Mouse (Mus musculus) ES-E14 (cell line): ENCODE data around the gene Fgf3. TPM values are rescaled to one million over a fixed set of nuclear protein-coding genes. Genes with fewer than 3 reads are reported as not detected.

ENCODE experiments used
- DNase-seq: peaks from one replicate; pipeline ENCODE4 v3.0.0-alpha.2; 2013; ENCODE audit warnings: low read depth, low spot score
- H3K27ac ChIP-seq: 2 replicates; pipeline ENCODE4 v1.5.1; 2012; ENCODE audit warnings: low read depth, mild to moderate bottlenecking, low read length, moderate library complexity, mixed read lengths; ENCODE audit not compliant: poor library complexity, insufficient read depth, severe bottlenecking
- H3K36me3 ChIP-seq: 2 replicates; pipeline ENCODE4 v1.6.1; 2012; ENCODE audit warnings: mild to moderate bottlenecking, low read length, moderate library complexity, mixed read lengths; ENCODE audit not compliant: control insufficient read depth, poor library complexity, insufficient read depth, severe bottlenecking
- H3K4me1 ChIP-seq, 2 experiments: fragments of 150-350 bp in 1 of 2; sonication (generic) in 1 of 2; 2 replicates each; pipeline ENCODE4 v1.6.1; 2012; ENCODE audit warnings: low read length in 2 of 2, mild to moderate bottlenecking in 1 of 2, mixed read lengths in 1 of 2; ENCODE audit not compliant: control insufficient read depth in 2 of 2, insufficient read depth in 2 of 2, poor library complexity in 1 of 2
- H3K4me3 ChIP-seq, 2 experiments: fragments of 150-350 bp in 1 of 2; sonication (generic) in 1 of 2; 2 replicates each; pipeline ENCODE4 v1.5.1; 2012; ENCODE audit warnings: low read length in 2 of 2, low read depth in 1 of 2, mild to moderate bottlenecking in 1 of 2, mixed read lengths in 1 of 2; ENCODE audit not compliant: insufficient read depth in 1 of 2, poor library complexity in 1 of 2, severe bottlenecking in 1 of 2
- H3K9ac ChIP-seq: 2 replicates; pipeline ENCODE4 v1.6.1; 2012; ENCODE audit warnings: low read depth, mild to moderate bottlenecking, low read length, mixed read lengths; ENCODE audit not compliant: poor library complexity, insufficient read depth, severe bottlenecking
- H3K9me3 ChIP-seq: fragments of 150-350 bp; sonication (generic); 2 replicates; pipeline ENCODE4 v1.6.1; 2012; ENCODE audit warnings: low read depth, mild to moderate bottlenecking, low read length; ENCODE audit not compliant: control insufficient read depth, insufficient read depth
- CHD2 ChIP-seq: IDR thresholded peaks from 2 replicates; pipeline ENCODE4 v1.6.1; 2014; ENCODE audit warnings: mild to moderate bottlenecking, low read depth, low read length, inconsistent platforms
- HCFC1 ChIP-seq: IDR thresholded peaks from 2 replicates; pipeline ENCODE4 v1.6.1; 2012; ENCODE audit warnings: low read length, inconsistent platforms, borderline replicate concordance; ENCODE audit not compliant: insufficient read depth
- MAFK ChIP-seq: IDR thresholded peaks from 2 replicates; pipeline ENCODE4 v1.6.1; 2014; ENCODE audit warnings: mild to moderate bottlenecking, low read depth, low read length, inconsistent platforms; ENCODE audit not compliant: insufficient read depth
- ZC3H11A ChIP-seq: IDR thresholded peaks from 2 replicates; pipeline ENCODE4 v1.6.1; 2012; ENCODE audit warnings: low read depth, mild to moderate bottlenecking, inconsistent platforms, low read length, borderline replicate concordance
- ZNF384 ChIP-seq: IDR thresholded peaks from 2 replicates; pipeline ENCODE4 v1.6.1; 2012; ENCODE audit warnings: low read depth, low read length, inconsistent platforms
- in situ Hi-C, 2 experiments: fragments of 600-800 bp; cut with MboI; formaldehyde crosslinking; loops; one replicate each; pipeline ENCODE4 v1.15.1; 2025; ENCODE audit warnings: low sequenced_read_pairs in 2 of 2, inconsistent platforms in 1 of 2; ENCODE audit not compliant: unreplicated experiment in 2 of 2
- total RNA-seq: library from RNA; depleted of rRNA; stranded (reverse); fragments of 300-350 nt; gene quantifications from 2 replicates; pipeline ENCODE4 v1.2.3, GENCODE M21; 2012

Fgf3 gene
- total RNA-seq, 1 experiment = 2.4 TPM

GRCm38 (mm10) chr7:144861056-144861768 is 23.3 kb downstream of the Fgf3 start:
- DNase-seq = peak; percentile 88
- in situ Hi-C loops = no loop called here
- Histone ChIP-seq H3K4me1 (peaks cover 12 to 32% of the 10 kb centered on the region in 2 experiments), H3K9ac (peak overlapping the region; percentile 94), H3K9me3 (no peaks in the 10 kb centered on the region), H3K36me3 (peaks cover 30% of the 10 kb centered on the region), H3K27ac (peak overlapping the region; percentile 69), H3K4me3 (peak overlapping the region; percentile 86 to 93)
- TF ChIP-seq ZC3H11A (no peak), CHD2 (no peak), ZNF384 (no peak), MAFK (no peak), HCFC1 (no peak)

DNA sequence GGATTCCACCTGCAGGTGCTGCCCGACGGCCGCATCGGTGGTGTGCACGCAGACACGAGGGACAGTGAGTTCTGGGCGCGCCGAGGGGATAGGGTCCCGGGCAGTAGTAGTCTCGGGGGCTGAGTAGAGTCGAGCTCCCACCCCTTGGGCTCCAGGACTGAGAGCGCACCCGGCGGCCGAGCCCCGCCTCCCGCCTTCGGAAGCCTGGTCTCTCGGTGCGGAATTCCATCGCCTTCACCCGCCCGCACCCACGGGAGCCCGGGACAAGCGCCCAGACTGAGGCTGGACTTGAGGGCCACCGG is 23.8 kb downstream of the Fgf3 start:
- Histone ChIP-seq H3K9me3 (no peaks in the 10 kb centered on the region), H3K4me3 (peak overlapping the region; percentile 86 to 93), H3K4me1 (peaks cover 7 to 29% of the 10 kb centered on the region in 2 experiments; a peak in 3 of 4 replicates), H3K27ac (peak overlapping the region; percentile 69), H3K9ac (peak overlapping the region; percentile 94), H3K36me3 (peaks cover 30% of the 10 kb centered on the region)
- TF ChIP-seq HCFC1 (no peak), MAFK (no peak), ZNF384 (no peak), ZC3H11A (no peak), CHD2 (no peak)
- no peak for DNase-seq
- in situ Hi-C loops = no loop called here

GRCm38 (mm10) chr7:144862126-144862525 is 24.2 kb downstream of the Fgf3 start:
- no peak for DNase-seq
- in situ Hi-C loops = no loop called here

DNA sequence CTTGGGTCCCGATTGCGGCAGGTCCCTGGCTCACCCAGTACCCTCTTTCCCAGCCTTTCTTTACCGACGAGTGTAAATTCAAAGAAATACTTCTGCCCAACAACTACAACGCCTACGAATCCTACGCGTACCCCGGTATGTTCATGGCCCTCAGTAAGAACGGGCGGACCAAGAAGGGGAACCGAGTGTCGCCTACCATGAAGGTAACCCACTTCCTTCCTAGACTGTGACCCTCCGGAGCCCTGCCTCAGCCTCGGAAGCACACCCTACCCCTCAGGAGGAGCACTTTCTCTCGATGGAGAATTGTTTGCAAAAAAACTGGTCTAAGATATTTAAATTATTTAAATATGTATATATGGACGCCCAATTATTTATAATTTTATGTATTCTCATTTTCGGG is 24.8 kb downstream of the Fgf3 start:
- no peak for DNase-seq
- Histone ChIP-seq H3K4me3 (peak overlapping the region; percentile 86 to 93), H3K27ac (no peak overlapping the region; the same call in 1 of the 2 replicates)

More at GRCm38 (mm10) chr7:144862126-144862525, 24.2 kb downstream of the Fgf3 start:
- Histone ChIP-seq H3K9ac (peak overlapping the region; percentile 94), H3K9me3 (no peaks in the 10 kb centered on the region), H3K4me3 (peak overlapping the region; percentile 86 to 93), H3K36me3 (peaks cover 30% of the 10 kb centered on the region), H3K27ac (peak overlapping the region; percentile 69; the same call in 1 of the 2 replicates), H3K4me1 (peaks cover 10 to 29% of the 10 kb centered on the region in 2 experiments)
- TF ChIP-seq ZNF384 (no peak), ZC3H11A (no peak), MAFK (no peak), HCFC1 (no peak), CHD2 (no peak)

More for the DNA sequence above, 24.8 kb downstream of the Fgf3 start:
- TF ChIP-seq ZC3H11A = no peak
- no peak for TF ChIP-seq HCFC1
- no peak for TF ChIP-seq CHD2
- TF ChIP-seq MAFK = no peak
- TF ChIP-seq ZNF384 = no peak
- in situ Hi-C loops = no loop called here
- Histone ChIP-seq H3K4me1 (peaks cover 10 to 33% of the 10 kb centered on the region in 2 experiments), H3K9ac (peak overlapping the region; percentile 94), H3K9me3 (no peaks in the 10 kb centered on the region), H3K36me3 (peaks cover 30% of the 10 kb centered on the region)
